Mouse (Mus musculus) kidney, adult 2 months (tissue): Measurements from ENCODE around the gene Fa2h. TPM values are rescaled to one million over a fixed set of nuclear protein-coding genes. Genes with fewer than 3 reads are reported as not detected.

Experiments used
- DNase-seq: peaks from one replicate; pipeline ENCODE4 v3.0.0; 2021
- H3K27ac ChIP-seq: fragments of 200-500 bp; 2 replicates; pipeline ENCODE4 v1.5.1; 2012; ENCODE audit warnings: low read depth, low read length, control low read depth, inconsistent platforms; ENCODE audit not compliant: insufficient read depth
- H3K27me3 ChIP-seq: fragments of 200-500 bp; replicated peaks from 2 replicates; pipeline ENCODE4 v1.6.1; 2012; ENCODE audit warnings: mild to moderate bottlenecking, moderate library complexity, low read length, inconsistent platforms; ENCODE audit not compliant: control insufficient read depth, insufficient read depth
- H3K36me3 ChIP-seq: fragments of 200-500 bp; 2 replicates; pipeline ENCODE4 v1.6.1; 2012; ENCODE audit warnings: mild to moderate bottlenecking, moderate library complexity, low read length, inconsistent platforms; ENCODE audit not compliant: control insufficient read depth, insufficient read depth
- H3K4me1 ChIP-seq: fragments of 200-500 bp; 2 replicates; pipeline ENCODE4 v1.6.1; 2011; ENCODE audit warnings: low read length; ENCODE audit not compliant: control insufficient read depth, insufficient read depth
- H3K4me3 ChIP-seq: fragments of 200-500 bp; 2 replicates; pipeline ENCODE4 v1.5.1; 2011; ENCODE audit warnings: mild to moderate bottlenecking, low read depth, low read length, control low read depth; ENCODE audit not compliant: insufficient read depth
- CTCF ChIP-seq: fragments of 200-500 bp; conservative IDR thresholded peaks from 2 replicates; pipeline ENCODE4 v1.5.1; 2011; ENCODE audit warnings: low read depth, mild to moderate bottlenecking, control low read depth, low read length, moderate library complexity, mixed read lengths; ENCODE audit not compliant: insufficient read depth, insufficient read length
- POLR2A ChIP-seq: fragments of 200-500 bp; IDR thresholded peaks from one replicate; pipeline ENCODE4 v1.6.1; 2011; ENCODE audit warnings: low read depth, low read length, control low read depth
- WGBS: fragments of 180-500 bp; shearing (Covaris S2); methylation state at CpG from one replicate; pipeline ENCODE4 v1.1.7; 2018; 5-methylcytosine and 5-hydroxymethylcytosine counted together
- polyA plus RNA-seq: library from polyadenylated mRNA; depleted of rRNA; stranded (reverse); fragments of >200 nt; gene quantifications from 2 replicates; pipeline ENCODE4 v1.2.3, GENCODE M21; 2012

The Fa2h gene
- polyA plus RNA-seq, 1 experiment: 15.3 TPM

- Histone ChIP-seq H3K36me3 (no peaks in the 10 kb centered on the region), H3K27me3 (no peaks in the 10 kb centered on the region), H3K4me3 (no peak overlapping the region), H3K4me1 (no peaks in the 10 kb centered on the region), H3K27ac (no peak overlapping the region)
- WGBS: 77% methylated on average over 3 of the region's 3 CpGs
- TF ChIP-seq CTCF (no peak), POLR2A (no peak)
- no peak for DNase-seq
Observed at GRCm38 (mm10) chr8:111419171-111419570, 25.5 kb upstream of the Fa2h start.

- H3K27me3 ChIP-seq: no peaks in the 10 kb centered on the region
- no peak overlapping the region for H3K27ac ChIP-seq
- WGBS: 14% methylated on average over 9 of the region's 9 CpGs
- no peak for TF ChIP-seq POLR2A
- peak; percentile 84 for TF ChIP-seq CTCF
- H3K36me3 ChIP-seq: no peaks in the 10 kb centered on the region
- DNase-seq: peak; percentile 41
- H3K4me3 ChIP-seq: no peak overlapping the region
- H3K4me1 ChIP-seq: no peaks in the 10 kb centered on the region
Observed at GRCm38 (mm10) chr8:111418601-111419000, 25.0 kb upstream of the Fa2h start.

GRCm38 (mm10) chr8:111417222-111417621, 23.6 kb upstream of the Fa2h start:
- no peaks in the 10 kb centered on the region for H3K27me3 ChIP-seq

GRCm38 (mm10) chr8:111403391-111403790, 9.8 kb upstream of the Fa2h start:
- Histone ChIP-seq H3K36me3 (no peaks in the 10 kb centered on the region), H3K4me1 (no peaks in the 10 kb centered on the region)

More at GRCm38 (mm10) chr8:111417222-111417621, 23.6 kb upstream of the Fa2h start:
- TF ChIP-seq CTCF (no peak), POLR2A (no peak)
- DNase-seq: no peak
- Histone ChIP-seq H3K27ac (no peak overlapping the region), H3K4me1 (no peaks in the 10 kb centered on the region), H3K4me3 (no peak overlapping the region), H3K36me3 (no peaks in the 10 kb centered on the region)
- WGBS: 81% methylated on average over 10 of the region's 10 CpGs

GRCm38 (mm10) chr8:111391268-111391667, 2.4 kb downstream of the Fa2h start:
- Histone ChIP-seq H3K4me1 (no peaks in the 10 kb centered on the region), H3K36me3 (no peaks in the 10 kb centered on the region), H3K27me3 (no peaks in the 10 kb centered on the region), H3K4me3 (no peak overlapping the region), H3K27ac (no peak overlapping the region)
- TF ChIP-seq POLR2A: no peak
- WGBS: 35% methylated on average over 3 of the region's 3 CpGs
- peak; percentile 28 for DNase-seq

More at GRCm38 (mm10) chr8:111403391-111403790, 9.8 kb upstream of the Fa2h start:
- DNase-seq: peak; percentile 22
- 53% methylated on average over 4 of the region's 4 CpGs for WGBS
- TF ChIP-seq CTCF (peak; percentile 57), POLR2A (no peak)
- Histone ChIP-seq H3K27ac (no peak overlapping the region), H3K4me3 (no peak overlapping the region), H3K27me3 (no peaks in the 10 kb centered on the region)

GRCm38 (mm10) chr8:111390837-111391236, 2.8 kb downstream of the Fa2h start:
- WGBS: 83% methylated on average over 2 of the region's 2 CpGs
- no peak for DNase-seq
- Histone ChIP-seq H3K27me3 (no peaks in the 10 kb centered on the region), H3K36me3 (no peaks in the 10 kb centered on the region), H3K27ac (no peak overlapping the region), H3K4me3 (no peak overlapping the region), H3K4me1 (no peaks in the 10 kb centered on the region)
- TF ChIP-seq POLR2A: no peak
- no peak for TF ChIP-seq CTCF

GRCm38 (mm10) chr8:111389581-111389980, 4.0 kb downstream of the Fa2h start:
- no peak overlapping the region for H3K27ac ChIP-seq
- H3K27me3 ChIP-seq: no peaks in the 10 kb centered on the region
- WGBS: 84% methylated on average over 4 of the region's 4 CpGs
- H3K4me3 ChIP-seq: no peak overlapping the region
- no peaks in the 10 kb centered on the region for H3K4me1 ChIP-seq
- DNase-seq: no peak
- TF ChIP-seq CTCF: no peak
- no peak for TF ChIP-seq POLR2A
- H3K36me3 ChIP-seq: no peaks in the 10 kb centered on the region

GRCm38 (mm10) chr8:111385915-111386314, 7.7 kb downstream of the Fa2h start:
- peak; percentile 33 for DNase-seq
- Histone ChIP-seq H3K27ac (no peak overlapping the region), H3K4me3 (no peak overlapping the region), H3K27me3 (no peaks in the 10 kb centered on the region), H3K4me1 (no peaks in the 10 kb centered on the region), H3K36me3 (no peaks in the 10 kb centered on the region)
- TF ChIP-seq POLR2A (no peak), CTCF (no peak)
- 59% methylated on average over 9 of the region's 9 CpGs for whole genome bisulfite sequencing
